Mouse (Mus musculus): Measurements from ENCODE around the gene Hoxa5.

The Hoxa5 gene

GRCm38 (mm10) chr6:52200073-52200750 lies 4.2 kb downstream of the Hoxa5 start:
- DNase-seq (ENCODE audit: low read depth, low spot score) = no peak

- DNase-seq (ENCODE audit: low read depth, low spot score) = no peak
These were observed 7.1 kb downstream of the Hoxa5 start for GRCm38 (mm10) chr6:52197271-52197670.

GRCm38 (mm10) chr6:52196811-52197210 lies 7.6 kb downstream of the Hoxa5 start:
- no peak for DNase-seq (ENCODE audit: low read depth, low spot score)

- DNase-seq (ENCODE audit: low read depth, low spot score) = no peak
These were observed 9.7 kb downstream of the Hoxa5 start for GRCm38 (mm10) chr6:52194690-52195089.

- no peak for DNase-seq (ENCODE audit: low read depth, low spot score)
These were observed 12.4 kb downstream of the Hoxa5 start for GRCm38 (mm10) chr6:52191860-52192550.

GRCm38 (mm10) chr6:52190906-52191810 lies 13.2 kb downstream of the Hoxa5 start, which contains the start of gene Hoxa4:
Gene Hoxa4 (minus strand): TSS chr6:52191753.
- no peak for DNase-seq (ENCODE audit: low read depth, low spot score)

- no peak for DNase-seq (ENCODE audit: low read depth, low spot score)
These were observed 14.0 kb downstream of the Hoxa5 start for GRCm38 (mm10) chr6:52190410-52190809.

GRCm38 (mm10) chr6:52189909-52190308 lies 14.5 kb downstream of the Hoxa5 start:
- no peak for DNase-seq (ENCODE audit: low read depth, low spot score)

GRCm38 (mm10) chr6:52189172-52189591 lies 15.2 kb downstream of the Hoxa5 start:
- no peak for DNase-seq (ENCODE audit: low read depth, low spot score)

GRCm38 (mm10) chr6:52186500-52186899 lies 17.9 kb downstream of the Hoxa5 start:
- no peak for DNase-seq (ENCODE audit: low read depth, low spot score)

- no peak for DNase-seq (ENCODE audit: low read depth, low spot score)
These were observed 18.6 kb downstream of the Hoxa5 start for GRCm38 (mm10) chr6:52185834-52186233.

- no peak for DNase-seq (ENCODE audit: low read depth, low spot score)
These were observed 19.2 kb downstream of the Hoxa5 start for GRCm38 (mm10) chr6:52185222-52185621.

GRCm38 (mm10) chr6:52184668-52185067 lies 19.7 kb downstream of the Hoxa5 start:
- DNase-seq (ENCODE audit: low read depth, low spot score) = no peak

- DNase-seq (ENCODE audit: low read depth, low spot score) = no peak
These were observed 20.9 kb downstream of the Hoxa5 start for GRCm38 (mm10) chr6:52183311-52184080.

GRCm38 (mm10) chr6:52182793-52183192 lies 21.6 kb downstream of the Hoxa5 start:
- DNase-seq (ENCODE audit: low read depth, low spot score) = no peak

- DNase-seq (ENCODE audit: low read depth, low spot score) = no peak
These were observed 22.4 kb downstream of the Hoxa5 start for GRCm38 (mm10) chr6:52182030-52182429.

- no peak for DNase-seq (ENCODE audit: low read depth, low spot score)
These were observed 23.7 kb downstream of the Hoxa5 start for GRCm38 (mm10) chr6:52180726-52181125.

- no peak for DNase-seq (ENCODE audit: low read depth, low spot score)
These were observed 24.1 kb downstream of the Hoxa5 start for GRCm38 (mm10) chr6:52180213-52180710.

- DNase-seq (ENCODE audit: low read depth, low spot score) = no peak
These were observed 24.7 kb downstream of the Hoxa5 start for GRCm38 (mm10) chr6:52179690-52180089.

- no peak for DNase-seq (ENCODE audit: low read depth, low spot score)
These were observed 25.3 kb downstream of the Hoxa5 start for GRCm38 (mm10) chr6:52178918-52179665.

All from brain, embryonic 18.5 days (tissue).